In the genomic region with DNA sequence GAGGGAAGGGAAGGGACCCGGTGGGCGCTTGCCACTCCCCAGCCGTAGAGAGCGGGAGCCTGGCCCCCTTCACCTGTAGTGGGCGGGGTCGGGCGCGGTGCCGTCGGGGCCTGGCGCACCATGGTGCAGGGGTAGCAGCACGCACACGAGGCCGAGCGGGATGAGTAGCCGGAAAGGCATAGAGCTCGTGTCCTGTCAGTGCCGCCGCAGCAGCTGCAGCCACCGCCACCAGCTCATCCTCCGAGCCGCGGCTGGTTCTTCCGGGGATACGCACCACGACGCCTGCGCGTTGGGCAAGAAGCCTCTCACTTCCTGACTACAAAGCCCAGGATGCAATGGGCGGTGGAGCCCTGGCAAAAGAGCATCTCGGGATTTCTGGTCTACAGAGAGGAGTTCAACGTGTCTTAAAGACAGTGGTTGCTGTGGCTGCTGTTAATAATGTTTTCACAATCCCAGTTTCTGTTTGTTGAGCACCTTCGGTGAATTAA, we compare ENCODE assay signal across 7 mouse cellular contexts. TPM values are rescaled to one million over a fixed set of nuclear protein-coding genes. Genes with fewer than 3 reads are reported as not detected.
A peak's percentile ranks its signal among the peaks of the same experiment; 100 is the strongest.
DNase-seq lines count a peak whose midpoint lies in the region; ATAC-seq lines count a peak whose summit lies in the region.

A gene (minus strand): TSS at position 318 of the 488 bp plus-strand sequence.

- peak; percentile 92 for DNase-seq in adrenal gland, postnatal 25 days
- peak; percentile 99 for DNase-seq in heart, adult 11 months
- DNase-seq in kidney, adult 18-20 months, result peak; percentile 91
- peak; percentile 90 for DNase-seq in limb, embryonic 11.5 days (ENCODE audit: low spot score)
- peak; percentile 97 for DNase-seq in midbrain, embryonic 14.5 days
- peak; percentile 85 to 88 for DNase-seq in spleen, adult 18-20 months

- peak within 1 kb of the TSS; percentile 71 for H3K9ac ChIP-seq in embryonic facial prominence, embryonic 12.5 days
- H3K9ac ChIP-seq in limb, embryonic 11.5 days (ENCODE audit: low read length), result peak within 1 kb of the TSS; percentile 54
- H3K9ac ChIP-seq in midbrain, embryonic 14.5 days (replicated peaks; ENCODE audit: low read length), result peak within 1 kb of the TSS; percentile 85

- no peak within 1 kb of the TSS for H3K27ac ChIP-seq in embryonic facial prominence, embryonic 12.5 days
- H3K27ac ChIP-seq in limb, embryonic 11.5 days (replicated peaks; ENCODE audit: low read depth, low read length), result no peak within 1 kb of the TSS
- H3K27ac ChIP-seq in midbrain, embryonic 14.5 days (replicated peaks; ENCODE audit: low read depth, low read length), result peak within 1 kb of the TSS; percentile 70; the same call in 1 of the 2 replicates

- no peaks in the 10 kb centered on the region for H3K36me3 ChIP-seq in embryonic facial prominence, embryonic 12.5 days
- no peaks in the 10 kb centered on the region for H3K36me3 ChIP-seq in limb, embryonic 11.5 days (ENCODE audit: control insufficient read depth, insufficient read depth, low read length)
- peaks cover 7% of the 10 kb centered on the region for H3K36me3 ChIP-seq in midbrain, embryonic 14.5 days (ENCODE audit: control insufficient read depth, insufficient read depth, low read length)

- peak; percentile 81 for ATAC-seq in embryonic facial prominence, embryonic 12.5 days (ENCODE audit: insufficient number of reproducible peaks, insufficient read depth, low FRiP score, low TSS enrichment)
- ATAC-seq in limb, embryonic 11.5 days (ENCODE audit: insufficient number of reproducible peaks, low FRiP score, low TSS enrichment, low read depth), result peak; percentile 83; the same call in 1 of the 2 replicates
- ATAC-seq in midbrain, embryonic 14.5 days (ENCODE audit: low FRiP score, low TSS enrichment), result peak; percentile 89

- H3K4me1 ChIP-seq in embryonic facial prominence, embryonic 12.5 days, result peaks cover 5% of the 10 kb centered on the region
- no peaks in the 10 kb centered on the region for H3K4me1 ChIP-seq in limb, embryonic 11.5 days (ENCODE audit: control insufficient read depth, insufficient read depth, low read length)
- H3K4me1 ChIP-seq in midbrain, embryonic 14.5 days (ENCODE audit: control insufficient read depth, insufficient read depth, low read length), result peaks cover 11% of the 10 kb centered on the region; the same call in 1 of the 2 replicates

- under 1% methylated on average over 33 of the region's 33 CpGs for WGBS in embryonic facial prominence, embryonic 12.5 days
- WGBS in limb, embryonic 11.5 days, result under 1% methylated on average over 33 of the region's 33 CpGs
- under 1% methylated on average over 33 of the region's 33 CpGs for WGBS in midbrain, embryonic 14.5 days

- peak within 1 kb of the TSS; percentile 83 for H3K4me2 ChIP-seq in embryonic facial prominence, embryonic 12.5 days (replicated peaks)
- H3K4me2 ChIP-seq in limb, embryonic 11.5 days (ENCODE audit: low read depth, severe bottlenecking), result peak within 1 kb of the TSS; percentile 91
- H3K4me2 ChIP-seq in midbrain, embryonic 14.5 days (ENCODE audit: low read length), result peak within 1 kb of the TSS; percentile 95

- no peaks in the 10 kb centered on the region for H3K9me3 ChIP-seq in embryonic facial prominence, embryonic 12.5 days
- no peaks in the 10 kb centered on the region for H3K9me3 ChIP-seq in limb, embryonic 11.5 days (ENCODE audit: control insufficient read depth, low read length)
- no peaks in the 10 kb centered on the region for H3K9me3 ChIP-seq in midbrain, embryonic 14.5 days (ENCODE audit: control insufficient read depth, low read length)

- H3K27me3 ChIP-seq in embryonic facial prominence, embryonic 12.5 days, result 0 out of 2 replicates have a peak, but pooled peaks cover 4% of the 10 kb centered on the region
- no peaks in the 10 kb centered on the region for H3K27me3 ChIP-seq in limb, embryonic 11.5 days (ENCODE audit: control insufficient read depth, insufficient read depth, low read length)
- H3K27me3 ChIP-seq in midbrain, embryonic 14.5 days (ENCODE audit: control insufficient read depth, insufficient read depth, low read length), result no peaks in the 10 kb centered on the region

- peak within 1 kb of the TSS; percentile 92 for H3K4me3 ChIP-seq in embryonic facial prominence, embryonic 12.5 days
- H3K4me3 ChIP-seq in limb, embryonic 11.5 days (ENCODE audit: low read depth, low read length), result peak within 1 kb of the TSS; percentile 90
- H3K4me3 ChIP-seq in midbrain, embryonic 14.5 days (replicated peaks; ENCODE audit: low read depth, low read length), result peak within 1 kb of the TSS; percentile 88

RNA-seq across cellular contexts. Expression of the gene that starts here (rescaled TPM):
- 39.8 and 39.9 TPM in 2 replicates for total RNA-seq in adrenal gland, postnatal 25 days (2021)
- polyA plus RNA-seq in embryonic facial prominence, embryonic 12.5 days (2016; fragmentation: Nextera tagmentation; extraction: Ambion mirVana), result 27.3 and 28.5 TPM in 2 replicates
- polyA plus RNA-seq in limb, embryonic 11.5 days (2014; fragmentation: Nextera tagmentation; extraction: Ambion mirVana), result 21.5 and 24.9 TPM in 2 replicates
- polyA plus RNA-seq in midbrain, embryonic 14.5 days (2014; fragmentation: Nextera tagmentation; extraction: Ambion mirVana), result 42.6 and 47.2 TPM in 2 replicates
